Mouse (Mus musculus) ZHBTc4 (cell line): Measurements from ENCODE around the gene Plk3.

Experiments
- DNase-seq: peaks from one replicate; pipeline ENCODE4 v3.0.0-alpha.2; 2011; ENCODE audit warnings: low read depth, low spot score

Plk3 gene

DNA sequence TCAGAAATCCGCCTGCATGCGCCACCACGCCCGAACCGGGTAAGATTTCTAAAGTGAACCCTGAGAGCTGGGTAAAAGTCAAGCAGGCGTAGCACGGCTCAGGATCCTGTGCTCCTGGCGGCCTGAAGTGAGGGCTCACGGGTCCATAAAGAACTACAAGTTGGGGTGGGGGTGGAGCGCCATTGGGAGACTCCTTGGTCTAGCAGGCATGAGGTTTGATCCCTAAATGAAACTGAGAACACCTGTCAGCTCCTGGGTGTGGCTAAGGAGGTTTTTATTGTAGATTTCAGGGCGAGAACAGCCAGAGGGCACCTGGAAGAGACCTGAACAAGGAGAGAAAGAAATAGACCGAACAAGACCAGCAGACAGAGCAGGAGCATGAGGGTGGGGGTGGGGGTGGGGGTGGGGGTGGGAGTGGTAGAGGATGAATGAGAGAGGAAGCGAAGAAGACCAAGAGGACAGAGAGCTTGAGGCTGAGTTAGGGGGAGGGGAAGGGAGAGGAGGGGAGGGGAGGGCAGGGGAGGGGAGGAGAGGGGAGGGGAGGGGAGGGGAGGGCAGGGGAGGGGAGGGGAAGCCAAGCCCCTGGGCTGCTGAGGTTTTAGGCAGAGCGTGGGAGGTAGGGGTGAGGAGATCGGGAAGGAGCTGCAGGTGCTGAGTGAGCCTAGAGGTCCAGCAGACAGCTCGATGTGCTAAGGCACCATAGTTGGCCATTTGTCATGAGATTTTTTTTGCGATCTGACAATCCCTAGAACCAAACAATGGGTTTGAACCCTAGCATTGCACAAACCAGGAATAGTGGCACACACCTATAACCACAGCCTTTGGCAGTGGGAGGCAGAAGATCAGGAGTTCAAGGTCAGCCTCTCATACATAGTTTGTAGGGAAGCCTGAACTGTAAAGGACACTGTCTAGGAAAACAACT lies 4.8 kb upstream of the Plk3 start:
- DNase-seq: peak; percentile 89

DNA sequence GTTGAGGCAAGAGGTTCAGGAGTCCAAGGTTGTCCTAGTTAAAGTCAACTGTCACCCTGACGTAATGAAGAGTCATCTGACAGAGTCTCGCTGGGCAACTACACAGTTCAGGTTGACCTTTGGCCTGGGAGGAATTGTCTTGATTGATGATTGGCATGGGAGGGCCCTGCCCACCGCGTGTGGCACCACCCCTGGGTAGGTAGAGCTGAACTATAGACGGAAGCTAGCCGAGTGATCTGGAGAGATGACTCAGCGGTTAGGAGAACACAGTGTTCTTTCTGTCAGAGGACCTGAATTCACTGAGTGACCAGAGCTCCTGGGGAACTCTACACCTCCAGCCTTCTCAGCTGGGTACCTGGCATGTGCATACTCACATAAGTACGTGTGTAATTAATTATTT lies 2.3 kb upstream of the Plk3 start:
- DNase-seq: peak; percentile 58

DNA sequence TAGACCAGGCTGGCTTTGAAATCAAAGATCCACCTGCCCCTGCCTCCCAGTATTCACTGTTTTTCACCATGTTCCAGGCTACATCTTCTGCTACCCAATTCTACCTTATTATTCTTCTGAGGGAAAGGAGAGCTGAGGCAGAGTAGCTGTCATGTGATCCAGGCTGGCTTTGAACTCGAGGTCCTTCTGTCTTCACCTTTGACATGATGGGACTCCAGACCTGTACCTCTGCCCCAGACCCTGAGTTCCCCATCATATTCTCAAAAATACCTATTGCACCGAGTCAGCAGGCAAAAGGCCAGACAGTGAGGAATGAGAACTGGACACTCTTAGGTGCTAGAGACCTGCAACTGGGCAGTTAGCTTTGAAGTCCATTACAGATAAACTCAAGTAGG lies 835 bp upstream of the Plk3 start:
- DNase-seq: no peak

DNA sequence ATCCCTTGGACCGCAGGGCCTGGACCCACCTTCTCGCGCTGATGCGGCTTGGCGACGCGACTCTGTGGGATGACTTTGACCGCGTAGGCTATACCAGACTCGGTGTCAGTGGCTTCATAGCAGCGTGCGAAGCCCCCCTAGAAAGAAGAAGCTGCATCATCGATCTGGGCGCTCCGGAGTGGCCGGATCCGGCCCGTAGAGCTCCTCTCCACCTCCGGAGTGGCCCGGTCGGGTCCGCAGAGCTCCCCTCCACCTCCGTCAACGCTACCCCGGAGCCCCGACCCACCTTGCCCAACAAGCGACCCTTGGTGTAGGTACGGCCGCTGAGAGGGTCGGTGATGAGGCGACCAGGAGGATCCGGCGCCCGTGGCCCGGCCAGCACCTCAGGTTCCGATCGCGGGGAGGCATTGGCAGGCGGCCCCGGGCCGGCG lies 382 bp downstream of the Plk3 start:
- peak; percentile 39 for DNase-seq

DNA sequence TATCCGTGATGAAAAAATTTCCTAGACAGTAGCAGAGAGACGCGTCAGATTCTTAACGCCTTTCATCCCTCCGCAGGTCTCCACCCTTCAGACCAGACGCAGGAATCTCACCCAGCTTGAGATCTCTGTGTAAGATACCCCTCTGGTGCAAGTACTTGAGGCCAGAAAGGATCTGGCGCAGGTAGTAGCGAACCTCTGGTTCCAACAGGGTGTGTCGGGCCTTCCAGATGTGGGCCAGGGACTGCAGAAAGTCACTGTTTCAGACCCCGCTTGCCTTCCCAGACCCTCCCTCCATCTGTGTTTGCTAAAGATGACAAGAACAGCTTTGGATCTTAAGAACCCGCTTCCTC lies 994 bp downstream of the Plk3 start:
- DNase-seq: no peak

DNA sequence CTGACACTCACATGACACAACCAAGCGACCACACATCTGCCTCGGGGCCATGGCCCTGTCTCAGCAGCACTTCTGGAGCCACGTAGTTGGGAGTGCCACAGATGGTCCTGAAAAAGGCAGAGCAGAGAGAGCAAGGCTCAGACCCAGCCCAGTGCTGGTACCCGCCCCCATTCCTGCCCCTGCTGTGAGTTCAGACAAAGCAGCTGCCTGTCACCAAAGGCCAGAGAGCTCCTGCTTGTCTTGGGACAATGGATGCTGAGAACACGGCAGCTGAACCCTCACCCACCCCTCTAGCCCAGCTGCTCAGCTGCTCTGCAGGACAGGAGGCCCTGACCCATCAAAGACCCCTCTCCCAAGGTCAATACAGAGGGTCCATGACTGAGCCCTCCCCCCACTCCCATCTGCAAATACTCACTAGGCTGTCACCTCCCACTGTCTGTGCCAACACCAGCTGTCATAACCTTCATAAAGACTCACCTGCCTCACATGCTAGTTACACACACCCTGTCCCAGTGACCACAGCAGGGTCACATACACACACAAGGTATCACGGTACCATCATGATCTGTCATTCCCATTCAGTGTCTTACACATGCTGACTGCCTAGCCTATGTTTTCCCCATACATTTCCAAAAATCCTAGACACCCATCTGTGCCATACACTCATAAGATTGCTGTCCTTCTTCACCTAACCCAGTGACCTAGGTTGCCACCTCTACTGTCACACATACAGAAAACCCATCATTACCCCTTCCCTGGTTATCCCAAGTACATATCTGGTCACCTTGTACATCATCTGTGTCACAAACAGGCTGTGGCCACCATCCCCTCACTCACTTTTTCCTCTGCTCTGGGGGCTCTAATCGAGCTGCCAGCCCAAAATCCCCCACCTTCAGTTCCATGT lies 1.6 kb downstream of the Plk3 start:
- DNase-seq: peak; percentile 95

DNA sequence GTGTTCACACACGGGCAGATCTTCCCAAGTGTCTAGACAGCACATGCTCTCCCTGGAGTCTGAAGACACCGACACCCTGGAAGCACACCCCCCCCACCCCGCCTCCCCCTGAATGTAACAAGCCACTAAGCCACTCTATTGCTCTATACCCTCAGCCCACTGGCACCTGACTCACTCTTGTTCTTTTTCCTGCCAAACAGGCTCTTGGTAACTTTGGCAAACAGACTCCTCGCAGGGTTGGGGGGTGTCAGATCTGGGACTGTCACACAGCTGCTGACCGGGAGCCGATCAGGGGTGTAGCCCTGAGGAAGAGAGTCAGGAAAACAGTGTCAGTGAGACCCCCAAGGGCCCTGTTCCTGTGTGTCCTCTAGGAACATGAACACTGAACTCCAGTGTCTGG lies 2.6 kb downstream of the Plk3 start:
- no peak for DNase-seq

DNA sequence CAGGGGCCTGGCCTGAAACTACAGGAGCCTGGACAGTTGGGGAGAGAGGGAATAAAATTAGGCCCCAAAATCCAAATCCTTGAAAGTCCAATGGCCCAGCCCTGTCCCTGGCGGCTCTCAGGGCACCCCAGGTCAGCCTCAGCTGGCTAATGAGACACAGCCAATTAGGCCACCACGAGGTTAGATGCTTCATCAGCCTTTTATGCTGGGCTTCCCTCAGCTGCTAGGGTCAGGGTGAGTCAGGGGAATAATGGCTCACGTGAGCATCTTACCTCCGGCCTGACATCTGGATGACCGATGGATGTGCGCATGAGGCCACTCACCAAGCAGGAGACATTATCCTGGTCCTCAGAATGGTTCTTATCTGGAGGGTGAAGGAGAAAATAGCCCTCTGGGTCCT lies 3.0 kb downstream of the Plk3 start:
- DNase-seq: no peak

DNA sequence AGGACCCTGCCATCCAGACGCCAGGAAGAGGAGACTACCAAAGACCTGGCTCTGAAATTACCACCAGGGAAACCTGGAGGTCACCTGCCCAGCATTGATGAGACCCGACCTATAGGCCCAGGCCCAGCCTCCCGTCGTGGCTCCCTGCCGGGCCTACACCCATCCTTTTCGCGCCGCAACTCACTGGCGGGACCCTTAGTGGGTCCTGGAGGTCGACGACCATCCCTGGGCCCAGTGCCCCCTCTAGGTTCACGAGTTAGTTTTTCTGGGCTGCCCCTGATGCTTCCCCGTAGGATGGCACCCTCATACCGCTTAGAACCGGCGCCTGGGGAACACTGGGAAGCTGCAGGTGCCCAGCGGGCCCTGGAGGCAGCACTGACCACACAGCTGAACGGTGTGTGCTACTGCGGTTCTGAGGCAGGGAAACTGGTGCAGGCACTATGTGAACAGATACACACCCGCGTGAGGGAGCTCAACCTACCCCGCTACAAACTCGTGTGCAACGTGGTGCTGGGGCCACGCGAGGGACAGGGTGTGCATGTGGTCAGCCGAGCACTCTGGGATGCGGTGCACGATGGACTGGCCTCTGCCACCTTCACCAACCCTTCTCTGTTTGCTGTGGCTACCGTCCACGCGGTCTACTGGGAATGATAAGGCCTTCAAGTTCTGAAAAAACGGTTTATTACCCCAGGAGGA lies 5.6 kb downstream of the Plk3 start:
- DNase-seq: no peak

DNA sequence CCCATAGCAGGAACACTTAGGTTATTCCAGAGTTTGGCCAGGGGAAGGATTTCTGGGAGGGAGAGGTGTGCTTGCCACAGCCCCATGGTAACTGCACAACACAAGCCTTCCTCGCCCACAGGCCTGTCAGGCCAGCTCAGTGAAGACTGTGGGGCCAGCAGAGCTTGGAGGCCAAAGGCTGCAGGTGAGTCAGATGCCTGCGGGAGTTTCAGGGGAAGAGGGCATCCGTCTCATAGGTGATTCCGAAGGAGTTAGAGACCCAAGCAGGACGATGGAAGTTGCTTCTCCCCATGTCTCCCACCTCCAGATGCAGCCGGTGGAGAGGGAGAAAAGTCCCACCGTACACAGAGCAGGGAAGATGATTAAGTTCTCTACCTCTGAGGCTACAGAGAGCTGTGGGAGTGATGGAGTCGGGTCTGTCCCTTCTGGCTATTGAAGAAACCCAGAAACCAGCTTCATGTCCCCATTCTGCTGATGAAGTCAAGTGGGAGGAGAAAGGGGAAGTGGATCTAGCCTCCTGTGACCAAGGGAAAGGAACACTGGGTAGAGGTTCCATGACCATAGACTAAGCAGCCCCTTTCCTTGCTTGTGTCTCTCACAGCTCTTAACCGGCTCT lies 7.0 kb downstream of the Plk3 start, which contains the start of gene Tctex1d4:
Gene Tctex1d4 (plus strand): TSS at position 120 of the 616 bp plus-strand sequence.
- no peak for DNase-seq

DNA sequence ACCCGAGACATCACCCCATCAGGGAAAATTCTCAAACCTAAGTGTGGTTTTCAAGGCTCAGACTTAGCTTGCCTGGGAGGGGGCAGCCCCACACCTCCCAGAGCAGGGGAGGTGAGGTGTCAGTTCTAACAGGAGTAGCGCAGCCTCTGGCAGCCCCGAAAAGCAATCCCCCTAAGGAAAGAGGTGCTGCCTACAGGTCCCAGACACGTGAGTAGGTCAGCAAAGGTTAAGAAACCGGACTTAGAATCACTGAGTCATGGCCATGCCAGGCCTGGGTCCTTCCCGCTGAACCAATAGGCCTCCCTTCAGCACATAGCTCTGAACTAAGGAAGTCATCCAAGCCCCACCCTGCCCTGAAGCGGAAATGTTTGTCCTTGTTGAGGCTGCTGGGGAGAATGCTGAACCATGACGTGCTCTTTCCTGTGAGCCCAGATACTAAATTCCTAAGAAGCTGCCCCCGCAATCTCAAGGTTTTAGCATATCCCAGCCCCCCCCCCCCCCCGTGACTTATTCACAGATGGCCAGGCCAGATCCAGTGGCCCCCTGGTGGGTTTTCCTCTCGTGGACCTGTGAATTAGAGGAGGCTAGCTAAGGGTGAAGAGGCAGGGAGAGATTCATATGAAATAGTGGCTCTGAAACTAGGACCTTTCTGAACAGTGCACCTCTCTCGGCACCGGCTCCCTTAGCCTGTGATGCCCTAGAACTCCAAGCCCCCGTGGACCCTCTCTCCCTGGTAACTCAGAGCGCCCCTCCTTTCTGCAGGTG lies 7.7 kb downstream of the Plk3 start:
- DNase-seq: peak; percentile 97

DNA sequence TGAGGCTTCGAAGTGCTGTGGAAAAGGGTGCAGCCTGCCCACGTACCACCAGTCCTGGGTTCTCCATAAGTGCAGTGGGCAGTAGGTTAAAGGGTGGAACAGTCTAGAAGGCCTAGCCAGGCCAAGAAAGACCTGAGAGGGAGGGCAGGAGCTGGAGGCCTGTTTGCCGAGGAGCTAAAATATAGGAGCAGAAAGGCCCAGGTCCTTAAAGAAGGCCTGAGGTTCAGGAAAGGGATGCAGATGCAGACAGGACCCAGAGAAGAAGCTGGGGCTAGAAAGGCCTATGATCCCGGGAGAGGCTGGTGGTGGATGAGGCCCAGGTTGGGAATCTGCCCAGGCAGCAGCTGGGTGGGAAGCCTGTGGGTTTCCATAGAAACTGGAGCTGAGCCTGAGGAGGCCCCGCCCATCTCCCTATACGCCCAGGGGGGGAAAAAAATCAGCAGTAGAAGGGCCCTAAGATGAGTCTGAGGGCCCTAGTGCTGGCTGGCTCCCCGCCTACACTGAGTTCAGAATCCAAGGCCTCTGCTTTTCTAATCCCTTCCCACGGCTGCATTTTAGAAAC lies 8.3 kb downstream of the Plk3 start, which contains the start of gene Btbd19:
Gene Btbd19 (minus strand): TSS at position 378 of the 562 bp plus-strand sequence.
- peak; percentile 89 for DNase-seq

DNA sequence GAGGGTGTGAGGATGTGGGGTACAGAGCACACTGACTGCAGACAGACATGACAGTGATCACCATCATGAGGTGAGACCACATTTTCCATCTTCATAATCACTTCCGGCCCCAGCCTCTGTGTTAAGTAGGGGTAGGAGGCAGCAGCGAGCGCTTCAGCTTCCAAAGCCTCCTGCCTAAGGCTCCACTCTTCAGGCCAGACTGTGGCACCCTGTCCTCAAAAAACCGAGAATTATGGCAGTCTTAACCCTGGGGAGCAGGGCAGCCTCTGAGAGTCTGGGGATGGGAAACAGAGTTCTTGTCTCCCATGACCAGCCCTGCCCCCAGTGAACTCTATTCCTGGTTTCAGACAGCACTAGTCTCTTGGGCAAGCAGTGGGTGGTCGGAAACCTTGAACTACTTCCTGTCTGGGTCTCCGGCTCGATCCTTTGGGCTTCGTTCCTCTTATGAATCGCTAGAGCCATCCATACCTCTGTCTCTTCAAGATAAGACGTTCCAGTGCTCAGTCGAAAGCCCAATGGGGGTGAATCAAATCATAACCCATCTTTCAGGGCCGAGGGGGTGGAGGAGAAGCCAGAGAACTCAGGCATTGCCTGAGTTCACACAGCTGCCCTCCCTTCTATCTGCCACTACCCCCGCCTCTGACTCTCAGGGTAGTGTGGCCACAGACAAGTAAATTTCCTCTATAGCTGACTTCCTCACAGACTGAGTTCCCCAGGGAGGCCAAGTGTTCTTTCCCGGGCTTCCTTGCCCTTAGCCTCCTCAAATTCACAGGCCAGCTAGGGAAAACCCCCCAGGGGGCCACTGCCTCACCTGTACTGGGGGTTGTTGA lies 9.0 kb downstream of the Plk3 start:
- DNase-seq: no peak

DNA sequence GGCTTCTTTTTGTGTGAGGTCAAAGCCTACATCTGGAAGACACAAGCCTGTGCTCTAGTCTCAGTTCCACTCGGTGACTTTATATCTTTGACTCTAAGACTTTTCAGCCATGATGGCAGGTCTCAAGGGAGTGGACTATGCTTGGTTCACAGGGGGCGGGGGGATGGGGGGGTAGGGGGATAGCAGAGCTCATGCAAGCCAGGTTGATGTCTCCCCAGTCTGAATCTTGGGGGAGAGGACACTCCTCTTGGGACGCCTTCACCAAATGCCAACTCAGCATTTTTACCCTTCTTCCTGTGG lies 9.6 kb downstream of the Plk3 start:
- no peak for DNase-seq

DNA sequence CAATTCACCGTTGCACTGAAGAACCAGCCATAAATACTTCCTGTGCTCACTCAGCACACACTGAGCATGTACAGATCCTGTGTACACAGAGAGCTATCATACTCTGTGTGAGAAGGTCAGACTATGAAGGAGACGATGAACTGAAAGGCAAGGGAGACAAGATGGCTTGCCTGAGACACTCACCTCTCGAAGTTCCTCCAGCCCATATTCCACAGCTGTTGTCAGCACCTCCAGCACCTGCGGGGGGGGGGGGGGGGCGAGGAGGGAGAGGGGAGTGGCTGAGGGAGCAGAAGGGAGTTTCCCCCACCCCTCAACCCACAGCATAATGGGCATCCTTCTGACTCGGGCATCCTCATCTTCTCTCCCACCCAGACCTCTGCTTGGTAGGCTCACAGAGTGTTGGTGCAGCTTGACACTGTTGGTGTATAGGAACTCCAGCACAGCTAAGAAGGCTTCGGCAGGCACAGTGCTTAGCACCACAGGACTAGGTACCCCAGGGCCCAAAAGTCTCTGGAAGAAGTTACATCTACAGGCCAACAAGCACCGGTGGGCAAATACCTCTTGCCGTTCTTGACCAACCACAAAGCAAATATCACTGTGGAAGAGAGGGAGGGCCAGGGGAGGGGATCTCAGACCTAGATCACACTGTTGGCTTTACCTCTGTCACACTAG lies 10.1 kb downstream of the Plk3 start:
- no peak for DNase-seq

DNA sequence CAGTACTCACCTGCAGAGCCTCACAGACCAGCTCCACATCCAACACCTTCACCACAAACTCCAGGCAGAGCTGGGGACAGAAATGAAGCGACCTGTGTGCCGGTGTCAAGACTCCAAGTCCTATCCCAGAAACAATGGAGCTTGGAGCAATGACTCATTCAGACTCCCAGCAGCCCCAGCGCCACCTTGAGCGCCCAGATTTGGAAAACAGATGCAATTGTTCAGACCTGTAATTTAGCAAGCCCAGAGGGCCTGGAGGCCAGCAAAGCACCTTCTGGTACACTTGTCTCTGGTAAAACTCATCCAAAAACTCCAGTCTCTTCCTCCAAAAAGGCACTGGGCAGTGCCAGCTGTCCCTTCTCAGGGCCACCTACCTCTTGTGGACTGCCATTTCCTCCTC lies 11.6 kb downstream of the Plk3 start:
- DNase-seq: no peak

DNA sequence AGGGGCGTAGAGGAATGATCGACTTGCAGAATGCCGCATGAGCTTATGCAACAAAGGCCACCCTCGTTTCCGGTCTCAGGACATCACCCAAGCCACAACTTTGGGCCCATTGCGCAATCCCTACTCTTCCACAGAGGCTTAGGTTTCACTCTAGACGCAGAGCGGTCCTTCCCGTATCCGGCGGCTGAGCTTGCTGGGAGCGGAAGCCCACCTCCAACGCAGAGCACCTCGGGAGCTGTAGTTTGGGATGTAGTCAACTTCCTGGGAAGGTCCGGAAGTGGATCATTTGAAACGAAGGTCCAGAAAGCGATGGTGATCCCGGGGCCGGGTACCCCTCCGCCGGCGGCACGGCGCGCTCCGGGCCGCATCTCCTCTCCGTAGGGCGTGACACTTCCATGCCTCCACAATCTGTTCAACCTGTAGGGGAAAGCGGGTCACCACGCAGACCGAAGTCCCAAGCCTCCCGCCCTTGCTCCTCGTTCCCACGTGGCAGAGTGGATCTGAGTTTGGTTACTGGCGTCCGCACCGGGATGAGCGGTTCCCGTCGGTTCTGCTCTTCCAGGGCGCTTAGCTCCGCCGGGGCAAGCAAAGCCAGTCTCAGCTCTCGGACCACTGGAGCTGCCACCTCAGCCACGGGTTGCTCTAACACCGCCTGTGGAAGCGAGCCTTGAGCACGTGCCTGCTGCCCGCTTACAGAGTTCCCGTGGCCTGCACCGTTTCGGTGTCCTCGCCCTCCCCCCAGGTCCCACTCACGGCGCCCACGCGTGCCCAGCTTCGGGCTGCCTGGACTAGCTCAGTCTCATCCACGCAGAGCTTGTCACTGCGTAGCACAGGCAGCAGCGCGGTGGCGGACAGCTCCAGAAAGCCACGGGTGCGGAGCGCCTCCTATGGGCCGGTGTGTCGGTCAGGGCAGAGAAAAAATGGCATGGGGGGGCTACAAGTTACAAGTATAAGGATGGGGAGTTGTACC lies 13.0 kb downstream of the Plk3 start:
- peak; percentile 98 for DNase-seq

DNA sequence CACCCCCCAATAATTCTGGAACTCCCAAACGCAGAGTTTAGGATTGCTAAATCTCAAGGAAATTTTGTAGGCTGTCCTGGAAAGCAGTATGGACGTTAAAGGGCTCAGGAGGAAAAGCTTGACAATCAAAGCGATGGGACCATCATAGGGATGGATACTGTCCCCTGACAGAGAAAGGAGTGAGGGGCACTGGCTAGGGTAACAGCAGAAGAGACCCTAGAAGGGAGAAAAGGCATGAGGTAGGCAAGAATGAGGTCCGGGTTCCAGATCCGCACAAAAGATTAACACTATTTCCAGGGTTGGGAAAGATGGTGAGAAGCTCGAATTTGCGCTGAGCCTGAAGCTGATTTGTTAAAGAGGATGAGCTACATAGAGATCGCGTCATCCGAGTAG lies 13.7 kb downstream of the Plk3 start:
- DNase-seq: no peak
